Mouse (Mus musculus): ENCODE results near the gene Lars2. TPM values are rescaled to one million over a fixed set of nuclear protein-coding genes. Genes with fewer than 3 reads are reported as not detected.

The Lars2 gene
- polyA plus RNA-seq, 1 experiment from 2014 or later = 1,510 TPM

DNA sequence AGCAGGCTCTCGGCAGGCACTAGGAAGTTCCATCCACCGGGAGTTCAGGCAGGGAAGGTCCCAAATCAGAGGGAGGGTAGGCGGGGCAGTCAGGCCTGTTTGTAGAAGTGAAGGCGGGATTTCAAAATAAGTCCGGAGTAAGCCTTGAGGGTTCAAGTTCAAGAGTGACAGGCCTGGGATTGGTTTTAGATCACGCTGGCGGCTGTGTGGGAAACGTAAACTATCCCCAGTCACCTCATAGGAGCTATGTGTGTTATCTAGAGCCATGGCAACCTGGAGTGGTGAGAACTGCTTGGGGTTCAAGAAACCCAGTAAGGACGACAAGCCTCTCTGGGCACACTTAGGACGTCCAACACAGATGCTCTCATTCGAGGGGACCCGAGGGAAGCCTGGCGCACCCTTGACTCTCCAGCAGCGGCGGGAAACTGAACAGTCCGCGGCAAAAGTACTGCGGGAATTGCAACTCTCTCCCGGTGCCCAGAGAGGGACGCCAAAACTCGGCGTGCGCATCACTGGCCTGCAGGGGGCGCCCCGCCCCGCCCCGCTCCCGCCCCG, 111.4 kb downstream of the Lars2 start:
- H3K36me3 ChIP-seq (ENCODE audit: control insufficient read depth, insufficient read depth, low read length) = no peaks in the 10 kb centered on the region
- H3K27me3 ChIP-seq (replicated peaks; ENCODE audit: control insufficient read depth, insufficient read depth, low read length) = no peaks in the 10 kb centered on the region
- whole genome bisulfite sequencing = under 1% methylated on average over 22 of the region's 29 CpGs
- peak overlapping the region; percentile 68 for H3K4me2 ChIP-seq (ENCODE audit: low read length)
- DNase-seq (ENCODE audit: low spot score) (peak; percentile 57), ATAC-seq (peak; percentile 78)
- H3K27ac ChIP-seq (ENCODE audit: low read depth, low read length) = no peak overlapping the region
- peak overlapping the region; percentile 57 for H3K4me3 ChIP-seq (ENCODE audit: low read depth, low read length)
- H3K9me3 ChIP-seq (replicated peaks; ENCODE audit: control insufficient read depth, low read length) = no peaks in the 10 kb centered on the region
- peak overlapping the region; percentile 38; the same call in 1 of the 2 replicates for H3K9ac ChIP-seq (ENCODE audit: low read length)
- H3K4me1 ChIP-seq (ENCODE audit: control insufficient read depth, insufficient read depth, low read length) = peaks cover 16% of the 10 kb centered on the region

DNA sequence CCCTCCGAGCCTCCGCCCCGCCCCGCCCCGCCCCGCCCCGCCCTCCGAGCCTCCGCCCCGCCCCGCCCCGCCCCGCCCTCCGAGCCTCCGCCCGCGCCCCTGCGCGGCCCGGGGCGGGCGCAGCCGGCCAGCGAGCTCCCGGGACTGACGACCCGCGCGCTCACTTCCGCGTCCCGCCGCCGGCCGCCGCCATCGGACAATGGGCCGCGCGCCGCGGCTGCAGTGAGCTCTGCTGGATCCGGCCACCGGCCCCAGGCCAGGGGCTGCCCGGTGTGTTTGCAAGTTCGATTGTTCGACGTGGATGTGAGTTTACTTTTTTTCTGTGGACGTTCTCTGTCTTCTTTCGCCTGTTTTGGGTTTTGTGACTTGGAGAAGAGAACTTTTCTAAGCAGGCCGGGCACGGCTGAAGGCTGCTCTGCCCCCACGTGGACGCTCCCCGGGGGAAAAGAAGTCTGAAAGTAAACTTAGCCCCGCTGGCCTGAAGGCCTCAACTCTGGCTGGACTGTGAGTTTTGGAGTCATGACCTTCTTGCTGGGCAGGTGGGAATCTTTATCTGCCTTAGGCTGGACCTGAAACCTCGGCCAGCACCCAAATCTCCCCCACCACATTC, 112.0 kb downstream of the Lars2 start, which contains the start of gene Limd1:
Limd1 (plus strand) TSS at position 121 of the 610 bp plus-strand sequence.
- peaks cover 16% of the 10 kb centered on the region for H3K4me1 ChIP-seq (ENCODE audit: control insufficient read depth, insufficient read depth, low read length)
- no peaks in the 10 kb centered on the region for H3K36me3 ChIP-seq (ENCODE audit: control insufficient read depth, insufficient read depth, low read length)
- peak within 1 kb of the TSS; percentile 14; the same call in 1 of the 2 replicates for H3K27ac ChIP-seq (ENCODE audit: low read depth, low read length)
- H3K9ac ChIP-seq (ENCODE audit: low read length) = peak within 1 kb of the TSS; percentile 74
- ATAC-seq (peak; percentile 88), DNase-seq (ENCODE audit: low spot score) (peak; percentile 59)
- no peaks in the 10 kb centered on the region for H3K9me3 ChIP-seq (replicated peaks; ENCODE audit: control insufficient read depth, low read length)
- H3K27me3 ChIP-seq (replicated peaks; ENCODE audit: control insufficient read depth, insufficient read depth, low read length) = no peaks in the 10 kb centered on the region
- peak within 1 kb of the TSS; percentile 57 for H3K4me3 ChIP-seq (ENCODE audit: low read depth, low read length)
- peak within 1 kb of the TSS; percentile 68 for H3K4me2 ChIP-seq (ENCODE audit: low read length)
- under 1% methylated on average over 35 of the region's 57 CpGs for WGBS

DNA sequence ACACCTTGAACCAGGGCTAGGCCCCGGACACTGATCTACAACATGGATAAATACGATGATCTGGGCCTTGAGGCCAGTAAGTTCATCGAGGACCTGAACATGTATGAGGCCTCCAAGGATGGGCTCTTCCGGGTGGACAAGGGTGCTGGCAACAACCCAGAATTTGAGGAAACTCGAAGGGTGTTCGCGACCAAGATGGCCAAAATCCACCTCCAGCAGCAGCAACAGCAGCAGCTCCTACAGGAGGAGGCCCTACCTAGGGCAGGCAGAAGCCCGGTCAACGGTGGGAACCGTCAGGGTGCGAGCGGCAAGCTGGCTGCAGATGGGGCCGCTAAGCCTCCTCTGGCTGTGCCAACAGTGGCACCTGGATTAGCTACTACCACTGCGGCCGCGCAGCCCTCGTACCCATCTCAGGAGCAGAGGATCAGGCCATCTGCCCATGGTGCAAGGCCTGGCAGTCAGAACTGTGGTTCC, 112.5 kb downstream of the Lars2 start:
- 15% methylated on average over 17 of the region's 17 CpGs for WGBS
- Histone ChIP-seq H3K4me2 (ENCODE audit: low read length) (peak overlapping the region; percentile 68), H3K4me1 (ENCODE audit: control insufficient read depth, insufficient read depth, low read length) (peaks cover 16% of the 10 kb centered on the region), H3K9ac (ENCODE audit: low read length) (peak overlapping the region; percentile 74), H3K36me3 (ENCODE audit: control insufficient read depth, insufficient read depth, low read length) (no peaks in the 10 kb centered on the region), H3K27me3 (replicated peaks; ENCODE audit: control insufficient read depth, insufficient read depth, low read length) (no peaks in the 10 kb centered on the region), H3K4me3 (ENCODE audit: low read depth, low read length) (peak overlapping the region; percentile 57), H3K27ac (ENCODE audit: low read depth, low read length) (0 out of 2 replicates have a peak overlapping the region, but pooled peaks have one; percentile 14), H3K9me3 (replicated peaks; ENCODE audit: control insufficient read depth, low read length) (no peaks in the 10 kb centered on the region)
- peak; percentile 20 for DNase-seq (ENCODE audit: low spot score)
- ATAC-seq = peak; percentile 37

DNA sequence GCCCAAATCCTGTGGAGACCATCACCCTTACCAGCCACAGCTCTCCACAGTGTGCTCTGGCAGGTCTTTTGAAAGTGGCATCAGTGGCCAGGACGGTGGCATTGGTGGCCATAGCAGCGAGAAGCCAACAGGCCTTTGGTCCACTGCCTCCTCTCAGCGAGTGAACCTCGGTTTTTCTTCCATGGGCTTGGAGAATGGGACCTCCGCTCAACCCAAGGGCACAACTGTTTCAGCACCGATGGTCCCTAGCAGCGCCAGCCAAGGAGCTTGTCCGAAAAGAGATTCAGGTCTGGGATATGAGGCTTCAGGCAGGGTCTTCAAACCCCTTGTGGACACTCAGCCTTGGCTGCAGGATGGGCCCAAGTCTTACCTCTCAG, 113.1 kb downstream of the Lars2 start:
- DNase-seq (ENCODE audit: low spot score) = no peak
- no peak overlapping the region for H3K27ac ChIP-seq (ENCODE audit: low read depth, low read length)
- H3K27me3 ChIP-seq (replicated peaks; ENCODE audit: control insufficient read depth, insufficient read depth, low read length) = no peaks in the 10 kb centered on the region
- no peak for ATAC-seq
- 86% methylated on average over 8 of the region's 8 CpGs for WGBS
- H3K4me2 ChIP-seq (ENCODE audit: low read length) = peak overlapping the region; percentile 68
- H3K4me1 ChIP-seq (ENCODE audit: control insufficient read depth, insufficient read depth, low read length) = peaks cover 16% of the 10 kb centered on the region
- H3K4me3 ChIP-seq (ENCODE audit: low read depth, low read length) = peak overlapping the region; percentile 57
- peak overlapping the region; percentile 74; the same call in 1 of the 2 replicates for H3K9ac ChIP-seq (ENCODE audit: low read length)
- no peaks in the 10 kb centered on the region for H3K9me3 ChIP-seq (replicated peaks; ENCODE audit: control insufficient read depth, low read length)
- no peaks in the 10 kb centered on the region for H3K36me3 ChIP-seq (ENCODE audit: control insufficient read depth, insufficient read depth, low read length)

DNA sequence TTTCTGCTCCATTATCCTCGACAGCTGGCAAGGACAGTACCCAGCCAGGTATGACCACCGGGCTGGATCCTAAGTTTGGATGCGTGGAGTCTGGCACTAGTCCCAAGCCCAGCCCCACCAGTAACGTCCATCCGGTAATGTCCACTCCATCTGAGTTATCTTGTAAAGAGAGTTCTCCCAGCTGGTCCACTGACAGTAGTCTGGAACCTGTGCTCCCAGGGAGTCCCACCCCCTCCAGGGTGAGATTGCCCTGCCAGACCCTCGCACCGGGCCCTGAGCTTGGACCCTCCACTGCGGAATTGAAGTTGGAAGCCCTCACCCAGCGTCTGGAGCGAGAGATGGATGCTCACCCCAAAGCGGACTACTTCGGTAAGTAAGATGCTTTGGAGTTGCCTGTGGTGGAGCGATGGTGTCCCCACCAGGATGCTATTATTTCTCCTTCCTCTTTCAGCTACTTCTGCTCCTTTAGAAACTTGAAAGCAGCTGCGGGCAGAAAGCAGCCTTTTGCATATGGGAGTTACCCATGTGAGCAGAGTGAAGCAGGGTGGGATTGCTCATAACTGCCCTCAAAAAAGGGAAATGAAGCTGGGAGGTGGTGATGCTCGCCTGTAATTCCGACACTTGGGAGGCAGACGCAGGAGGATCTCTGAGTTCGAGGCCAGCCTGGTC, 113.7 kb downstream of the Lars2 start:
- H3K36me3 ChIP-seq (ENCODE audit: control insufficient read depth, insufficient read depth, low read length) = no peaks in the 10 kb centered on the region
- DNase-seq (ENCODE audit: low spot score) (no peak), ATAC-seq (no peak)
- no peaks in the 10 kb centered on the region for H3K27me3 ChIP-seq (replicated peaks; ENCODE audit: control insufficient read depth, insufficient read depth, low read length)
- no peaks in the 10 kb centered on the region for H3K9me3 ChIP-seq (replicated peaks; ENCODE audit: control insufficient read depth, low read length)
- H3K4me1 ChIP-seq (ENCODE audit: control insufficient read depth, insufficient read depth, low read length) = peaks cover 16% of the 10 kb centered on the region
- H3K9ac ChIP-seq (ENCODE audit: low read length) = no peak overlapping the region; the same call in 1 of the 2 replicates
- H3K4me3 ChIP-seq (ENCODE audit: low read depth, low read length) = peak overlapping the region; percentile 57; the same call in 1 of the 2 replicates
- H3K27ac ChIP-seq (ENCODE audit: low read depth, low read length) = no peak overlapping the region
- 77% methylated on average over 18 of the region's 18 CpGs for WGBS
- H3K4me2 ChIP-seq (ENCODE audit: low read length) = peak overlapping the region; percentile 68

DNA sequence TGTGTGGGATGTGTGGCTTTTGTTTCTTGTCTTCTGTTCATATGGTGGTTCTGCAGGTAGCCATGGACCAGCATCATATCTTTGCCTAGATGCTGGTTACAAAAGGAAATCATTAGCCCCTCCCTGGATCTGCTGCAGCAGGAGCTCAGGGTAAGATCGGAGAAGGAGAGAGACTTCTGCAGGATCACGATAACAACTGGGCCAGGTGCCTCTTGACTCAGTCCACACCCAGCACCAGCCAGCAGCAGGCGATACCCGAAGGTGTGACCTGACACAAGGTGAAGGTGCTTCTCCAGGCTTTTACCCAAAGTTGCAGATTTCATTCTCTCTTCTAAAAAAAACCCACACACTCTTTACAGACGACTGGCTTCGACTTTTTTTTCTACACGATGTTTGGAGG, 114.4 kb downstream of the Lars2 start:
- Histone ChIP-seq H3K4me3 (ENCODE audit: low read depth, low read length) (no peak overlapping the region), H3K4me2 (ENCODE audit: low read length) (peak overlapping the region; percentile 68), H3K27ac (ENCODE audit: low read depth, low read length) (no peak overlapping the region), H3K9ac (ENCODE audit: low read length) (no peak overlapping the region), H3K27me3 (replicated peaks; ENCODE audit: control insufficient read depth, insufficient read depth, low read length) (no peaks in the 10 kb centered on the region), H3K9me3 (replicated peaks; ENCODE audit: control insufficient read depth, low read length) (no peaks in the 10 kb centered on the region), H3K4me1 (ENCODE audit: control insufficient read depth, insufficient read depth, low read length) (peaks cover 16% of the 10 kb centered on the region), H3K36me3 (ENCODE audit: control insufficient read depth, insufficient read depth, low read length) (no peaks in the 10 kb centered on the region)
- ATAC-seq (no peak), DNase-seq (ENCODE audit: low spot score) (no peak)
- WGBS = 78% methylated on average over 7 of the region's 7 CpGs

DNA sequence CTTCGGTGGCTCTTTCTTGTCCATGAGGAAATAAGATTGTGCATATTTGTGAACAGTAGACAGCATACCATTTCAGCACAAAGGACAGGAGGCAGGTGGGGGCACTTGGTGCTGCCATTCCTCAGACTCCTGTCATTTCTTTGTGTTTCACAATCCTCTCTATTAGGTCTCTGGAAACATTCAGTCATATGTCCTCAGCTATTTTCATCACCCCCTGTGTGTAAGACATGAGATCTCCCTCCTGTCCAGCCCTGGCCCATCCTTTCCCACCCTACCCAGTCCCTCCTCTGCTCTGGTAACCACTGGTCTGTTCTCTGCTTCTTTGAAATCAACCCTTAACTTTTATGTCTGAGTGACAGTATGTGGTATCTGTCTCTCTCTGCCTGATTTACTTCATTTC, 116.9 kb downstream of the Lars2 start:
- no peaks in the 10 kb centered on the region for H3K27me3 ChIP-seq (replicated peaks; ENCODE audit: control insufficient read depth, insufficient read depth, low read length)
- peaks cover 16% of the 10 kb centered on the region for H3K4me1 ChIP-seq (ENCODE audit: control insufficient read depth, insufficient read depth, low read length)
- no peak overlapping the region for H3K4me3 ChIP-seq (ENCODE audit: low read depth, low read length)

DNA sequence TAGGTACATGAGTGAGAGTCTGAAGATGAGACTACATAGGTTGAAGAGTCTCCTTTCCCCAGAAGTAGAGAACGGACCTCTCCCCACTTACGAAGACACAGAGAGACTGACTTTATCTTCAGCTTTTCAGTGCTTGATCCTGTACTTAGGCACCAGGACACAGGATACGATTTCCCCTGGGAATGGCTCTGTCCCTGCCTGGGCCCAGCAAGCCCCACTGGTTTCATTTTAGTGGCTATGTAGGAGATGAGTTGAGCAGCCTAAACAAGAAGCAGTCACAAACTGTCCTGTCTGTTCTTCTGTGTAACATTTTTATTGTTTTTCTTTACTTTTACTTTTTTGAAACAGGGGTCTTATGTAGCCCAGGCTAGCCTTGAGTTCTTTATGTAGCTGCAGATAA, 118.1 kb downstream of the Lars2 start:
- no peaks in the 10 kb centered on the region for H3K9me3 ChIP-seq (replicated peaks; ENCODE audit: control insufficient read depth, low read length)
- no peaks in the 10 kb centered on the region for H3K27me3 ChIP-seq (replicated peaks; ENCODE audit: control insufficient read depth, insufficient read depth, low read length)
- H3K4me3 ChIP-seq (ENCODE audit: low read depth, low read length) = no peak overlapping the region
- DNase-seq (ENCODE audit: low spot score) (no peak), ATAC-seq (no peak)
- H3K4me1 ChIP-seq (ENCODE audit: control insufficient read depth, insufficient read depth, low read length) = peaks cover 13% of the 10 kb centered on the region
- H3K9ac ChIP-seq (ENCODE audit: low read length) = no peak overlapping the region
- H3K36me3 ChIP-seq (ENCODE audit: control insufficient read depth, insufficient read depth, low read length) = no peaks in the 10 kb centered on the region
- no peak overlapping the region for H3K4me2 ChIP-seq (ENCODE audit: low read length)
- 96% methylated on average over 3 of the region's 3 CpGs for WGBS
- H3K27ac ChIP-seq (ENCODE audit: low read depth, low read length) = no peak overlapping the region

More for the DNA sequence above, 116.9 kb downstream of the Lars2 start:
- Histone ChIP-seq H3K9me3 (replicated peaks; ENCODE audit: control insufficient read depth, low read length) (no peaks in the 10 kb centered on the region), H3K27ac (ENCODE audit: low read depth, low read length) (no peak overlapping the region), H3K36me3 (ENCODE audit: control insufficient read depth, insufficient read depth, low read length) (no peaks in the 10 kb centered on the region), H3K9ac (ENCODE audit: low read length) (no peak overlapping the region), H3K4me2 (ENCODE audit: low read length) (no peak overlapping the region)
- ATAC-seq (no peak), DNase-seq (ENCODE audit: low spot score) (no peak)
- WGBS = 96% methylated on average over 1 of the region's 1 CpGs

All from forebrain, embryonic 14.5 days (tissue).